Mouse (Mus musculus): ENCODE data around the gene Ccdc141. TPM values are rescaled to one million over a fixed set of nuclear protein-coding genes. Genes with fewer than 3 reads are reported as not detected.

The Ccdc141 gene
- polyA plus RNA-seq, 1 experiment = 43.2 TPM

- peak in 1 of 3 experiments; percentile 61 for TF ChIP-seq MYOD1 (IDR thresholded peaks at IDR 0.05; ENCODE audit: control insufficient read depth in 1 of 3, insufficient read length in 2 of 3, low read depth in 2 of 3)
- no peak for TF ChIP-seq POLR2AphosphoS2 (IDR thresholded peaks at IDR 0.05; ENCODE audit: insufficient read length, low read depth)
- no peak for TF ChIP-seq POLR2A (IDR thresholded peaks at IDR 0.05; ENCODE audit: insufficient read length, low read depth)
- no peak for TF ChIP-seq CEBPB (IDR thresholded peaks at IDR 0.05; ENCODE audit: insufficient read depth, poor library complexity, severe bottlenecking)
- TF ChIP-seq TCF3 (IDR thresholded peaks at IDR 0.05; ENCODE audit: insufficient read length, low read depth) = peak; percentile 20
- no peak for TF ChIP-seq MAX (IDR thresholded peaks at IDR 0.05; ENCODE audit: low read depth)
- TF ChIP-seq REST (IDR thresholded peaks at IDR 0.05; ENCODE audit: insufficient read depth, insufficient read length) = no peak
- no peak for TF ChIP-seq SRF (IDR thresholded peaks at IDR 0.05; ENCODE audit: control insufficient read depth, insufficient read length, low read depth)
- no peak for TF ChIP-seq E2F4 (IDR thresholded peaks at IDR 0.05; ENCODE audit: insufficient read depth)
- no peak for TF ChIP-seq USF1 (IDR thresholded peaks at IDR 0.05; ENCODE audit: low read depth)
- TF ChIP-seq MYOG (IDR thresholded peaks at IDR 0.05; ENCODE audit: control insufficient read depth in 1 of 3, insufficient read depth in 1 of 3, insufficient read length in 2 of 3, low read depth in 2 of 3) = peak in 1 of 3 experiments; percentile 65
- TF ChIP-seq TCF12 (IDR thresholded peaks at IDR 0.05; ENCODE audit: insufficient read depth, poor library complexity, severe bottlenecking) = no peak
- no peaks in the 10 kb centered on the region for H3K27me3 ChIP-seq (ENCODE audit: control insufficient read depth, insufficient read depth, insufficient read length)
- no peaks in the 10 kb centered on the region for H3K79me2 ChIP-seq (ENCODE audit: control insufficient read depth, insufficient read depth)
- H3K4me2 ChIP-seq (ENCODE audit: low read depth) = no peak overlapping the region
- H3K36me3 ChIP-seq (ENCODE audit: control insufficient read depth, insufficient read depth) = peaks cover 25% of the 10 kb centered on the region
- H3K4me3 ChIP-seq = no peak overlapping the region
- H3ac ChIP-seq (ENCODE audit: control insufficient read depth, insufficient read length) = no peak overlapping the region
These were observed 16.5 kb upstream of the Ccdc141 start for GRCm38 (mm10) chr2:77186912-77187311.

GRCm38 (mm10) chr2:77184049-77184571, 13.7 kb upstream of the Ccdc141 start:
- no peak overlapping the region for H3K4me3 ChIP-seq
- no peaks in the 10 kb centered on the region for H3K79me2 ChIP-seq (ENCODE audit: control insufficient read depth, insufficient read depth)
- H3ac ChIP-seq (ENCODE audit: control insufficient read depth, insufficient read length) = no peak overlapping the region
- H3K36me3 ChIP-seq (ENCODE audit: control insufficient read depth, insufficient read depth) = peaks cover 8% of the 10 kb centered on the region
- H3K4me2 ChIP-seq (ENCODE audit: low read depth) = no peak overlapping the region
- TF ChIP-seq USF1 (IDR thresholded peaks at IDR 0.05; ENCODE audit: low read depth) = no peak
- no peak for TF ChIP-seq E2F4 (IDR thresholded peaks at IDR 0.05; ENCODE audit: insufficient read depth)
- TF ChIP-seq CEBPB (IDR thresholded peaks at IDR 0.05; ENCODE audit: insufficient read depth, poor library complexity, severe bottlenecking) = no peak
- TF ChIP-seq MAX (IDR thresholded peaks at IDR 0.05; ENCODE audit: low read depth) = no peak
- no peak for TF ChIP-seq MYOG (IDR thresholded peaks at IDR 0.05; ENCODE audit: control insufficient read depth in 1 of 3, insufficient read depth in 1 of 3, insufficient read length in 2 of 3, low read depth in 2 of 3)
- TF ChIP-seq TCF12 (IDR thresholded peaks at IDR 0.05; ENCODE audit: insufficient read depth, poor library complexity, severe bottlenecking) = no peak
- no peak for TF ChIP-seq MYOD1 (IDR thresholded peaks at IDR 0.05; ENCODE audit: control insufficient read depth in 1 of 3, insufficient read length in 2 of 3, low read depth in 2 of 3)
- no peak for TF ChIP-seq POLR2A (IDR thresholded peaks at IDR 0.05; ENCODE audit: insufficient read length, low read depth)
- no peak for TF ChIP-seq POLR2AphosphoS2 (IDR thresholded peaks at IDR 0.05; ENCODE audit: insufficient read length, low read depth)
- no peak for TF ChIP-seq TCF3 (IDR thresholded peaks at IDR 0.05; ENCODE audit: insufficient read length, low read depth)
- TF ChIP-seq REST (IDR thresholded peaks at IDR 0.05; ENCODE audit: insufficient read depth, insufficient read length) = no peak
- TF ChIP-seq SRF (IDR thresholded peaks at IDR 0.05; ENCODE audit: control insufficient read depth, insufficient read length, low read depth) = no peak
- no peaks in the 10 kb centered on the region for H3K27me3 ChIP-seq (ENCODE audit: control insufficient read depth, insufficient read depth, insufficient read length)

- Histone ChIP-seq H3K79me2 (ENCODE audit: control insufficient read depth, insufficient read depth) (no peaks in the 10 kb centered on the region), H3K4me3 (no peak overlapping the region), H3ac (ENCODE audit: control insufficient read depth, insufficient read length) (no peak overlapping the region), H3K36me3 (ENCODE audit: control insufficient read depth, insufficient read depth) (peaks cover 8% of the 10 kb centered on the region), H3K4me2 (ENCODE audit: low read depth) (no peak overlapping the region), H3K27me3 (ENCODE audit: control insufficient read depth, insufficient read depth, insufficient read length) (no peaks in the 10 kb centered on the region)
- TF ChIP-seq CEBPB (IDR thresholded peaks at IDR 0.05; ENCODE audit: insufficient read depth, poor library complexity, severe bottlenecking) (0 out of 2 replicates have a peak, but pooled peaks have one; percentile 1), MYOG (IDR thresholded peaks at IDR 0.05; ENCODE audit: control insufficient read depth in 1 of 3, insufficient read depth in 1 of 3, insufficient read length in 2 of 3, low read depth in 2 of 3) (no peak), REST (IDR thresholded peaks at IDR 0.05; ENCODE audit: insufficient read depth, insufficient read length) (no peak)
These were observed 13.2 kb upstream of the Ccdc141 start for GRCm38 (mm10) chr2:77183646-77184045.

GRCm38 (mm10) chr2:77182996-77183380, 12.6 kb upstream of the Ccdc141 start:
- Histone ChIP-seq H3ac (ENCODE audit: control insufficient read depth, insufficient read length) (no peak overlapping the region), H3K36me3 (ENCODE audit: control insufficient read depth, insufficient read depth) (peaks cover 2% of the 10 kb centered on the region), H3K4me2 (ENCODE audit: low read depth) (no peak overlapping the region), H3K79me2 (ENCODE audit: control insufficient read depth, insufficient read depth) (no peaks in the 10 kb centered on the region), H3K4me3 (no peak overlapping the region), H3K27me3 (ENCODE audit: control insufficient read depth, insufficient read depth, insufficient read length) (no peaks in the 10 kb centered on the region)
- TF ChIP-seq MAX (IDR thresholded peaks at IDR 0.05; ENCODE audit: low read depth) = no peak
- no peak for TF ChIP-seq MYOG (IDR thresholded peaks at IDR 0.05; ENCODE audit: control insufficient read depth in 1 of 3, insufficient read depth in 1 of 3, insufficient read length in 2 of 3, low read depth in 2 of 3)
- TF ChIP-seq TCF12 (IDR thresholded peaks at IDR 0.05; ENCODE audit: insufficient read depth, poor library complexity, severe bottlenecking) = no peak

GRCm38 (mm10) chr2:77182271-77182995, 12.0 kb upstream of the Ccdc141 start:
- H3K4me3 ChIP-seq = no peak overlapping the region
- TF ChIP-seq SRF (IDR thresholded peaks at IDR 0.05; ENCODE audit: control insufficient read depth, insufficient read length, low read depth) = no peak
- TF ChIP-seq USF1 (IDR thresholded peaks at IDR 0.05; ENCODE audit: low read depth) = no peak
- TF ChIP-seq MYOG (IDR thresholded peaks at IDR 0.05; ENCODE audit: control insufficient read depth in 1 of 3, insufficient read depth in 1 of 3, insufficient read length in 2 of 3, low read depth in 2 of 3) = no peak
- no peak for TF ChIP-seq E2F4 (IDR thresholded peaks at IDR 0.05; ENCODE audit: insufficient read depth)
- TF ChIP-seq TCF3 (IDR thresholded peaks at IDR 0.05; ENCODE audit: insufficient read length, low read depth) = no peak
- no peak for TF ChIP-seq REST (IDR thresholded peaks at IDR 0.05; ENCODE audit: insufficient read depth, insufficient read length)
- no peak for TF ChIP-seq POLR2A (IDR thresholded peaks at IDR 0.05; ENCODE audit: insufficient read length, low read depth)
- TF ChIP-seq POLR2AphosphoS2 (IDR thresholded peaks at IDR 0.05; ENCODE audit: insufficient read length, low read depth) = no peak
- TF ChIP-seq TCF12 (IDR thresholded peaks at IDR 0.05; ENCODE audit: insufficient read depth, poor library complexity, severe bottlenecking) = no peak
- TF ChIP-seq MAX (IDR thresholded peaks at IDR 0.05; ENCODE audit: low read depth) = no peak
- no peak for TF ChIP-seq MYOD1 (IDR thresholded peaks at IDR 0.05; ENCODE audit: control insufficient read depth in 1 of 3, insufficient read length in 2 of 3, low read depth in 2 of 3)
- no peak for TF ChIP-seq CEBPB (IDR thresholded peaks at IDR 0.05; ENCODE audit: insufficient read depth, poor library complexity, severe bottlenecking)
- no peak overlapping the region for H3ac ChIP-seq (ENCODE audit: control insufficient read depth, insufficient read length)
- H3K36me3 ChIP-seq (ENCODE audit: control insufficient read depth, insufficient read depth) = no peaks in the 10 kb centered on the region
- no peaks in the 10 kb centered on the region for H3K27me3 ChIP-seq (ENCODE audit: control insufficient read depth, insufficient read depth, insufficient read length)
- H3K79me2 ChIP-seq (ENCODE audit: control insufficient read depth, insufficient read depth) = no peaks in the 10 kb centered on the region
- peak overlapping the region; percentile 43 for H3K4me2 ChIP-seq (ENCODE audit: low read depth)

Measured in myocyte (in vitro differentiated cells).